Mouse (Mus musculus) bone marrow macrophage, adult 2 months (primary cell): ENCODE data around the gene Olfr638.

Experiments used
- CTCF ChIP-seq: IDR thresholded peaks from 2 replicates; pipeline ENCODE4 v1.5.1; 2012; ENCODE audit warnings: low read depth, mild to moderate bottlenecking, low read length, moderate library complexity
- POLR2A ChIP-seq: IDR thresholded peaks from 2 replicates; pipeline ENCODE4 v1.6.1; 2012; ENCODE audit warnings: mild to moderate bottlenecking, low read depth, low read length, borderline replicate concordance

- TF ChIP-seq CTCF (no peak), POLR2A (no peak)
These were observed 23.1 kb downstream of the Olfr638 start for GRCm38 (mm10) chr7:104021651-104022050.
